Mouse (Mus musculus) CH12.LX (cell line): ENCODE data around the gene Sav1. TPM values are rescaled to one million over a fixed set of nuclear protein-coding genes. Genes with fewer than 3 reads are reported as not detected.

Source experiments
- DNase-seq: peaks from one replicate; pipeline ENCODE4 v3.0.0-alpha.2; 2013; ENCODE audit errors: extremely low read depth
- H3K27ac ChIP-seq: 2 replicates; pipeline ENCODE4 v1.5.1; 2012; ENCODE audit warnings: low read depth, mild to moderate bottlenecking, control low read depth, moderate library complexity; ENCODE audit not compliant: insufficient read depth
- H3K27me3 ChIP-seq: replicated peaks from 2 replicates; pipeline ENCODE3; 2012; ENCODE audit warnings: inconsistent platforms
- H3K36me3 ChIP-seq, 2 experiments: replicated peaks in 1 of 2; 2 replicates each; pipeline versions ENCODE3 to v1.6.1; 2012; ENCODE audit warnings: inconsistent platforms in 1 of 2, low read length in 1 of 2, mild to moderate bottlenecking in 1 of 2, mixed read lengths in 1 of 2, moderate library complexity in 1 of 2; ENCODE audit not compliant: control insufficient read depth in 1 of 2, insufficient read depth in 1 of 2
- H3K4me1 ChIP-seq, 2 experiments: 2 replicates each; pipeline ENCODE4 v1.6.1; 2012; ENCODE audit warnings: inconsistent platforms in 1 of 2, moderate library complexity in 1 of 2; ENCODE audit not compliant: insufficient read depth in 2 of 2, control insufficient read depth in 1 of 2
- H3K4me2 ChIP-seq: 2 replicates; pipeline ENCODE4 v1.6.1; 2012; ENCODE audit warnings: low read depth, mild to moderate bottlenecking, control low read depth; ENCODE audit not compliant: poor library complexity, insufficient read depth, severe bottlenecking
- H3K4me3 ChIP-seq, 3 experiments: fragments of 150-350 bp in 1 of 3; sonication (generic) in 1 of 3; replicated peaks in 1 of 3; 2 replicates each; pipeline versions ENCODE3 to v1.5.1; 2011 to 2012; ENCODE audit warnings: low read depth in 2 of 3, low read length in 2 of 3, mild to moderate bottlenecking in 2 of 3, moderate library complexity in 2 of 3, control low read depth in 1 of 3, improper control_type of control experiment in 1 of 3, inconsistent platforms in 1 of 3, mixed read lengths in 1 of 3; ENCODE audit not compliant: poor library complexity in 1 of 3
- H3K79me2 ChIP-seq: replicated peaks from 2 replicates; pipeline ENCODE4 v1.6.1; 2012; ENCODE audit warnings: mild to moderate bottlenecking, moderate library complexity; ENCODE audit not compliant: control insufficient read depth, poor library complexity, insufficient read depth, severe bottlenecking; ENCODE audit errors: extremely low read depth
- H3K9ac ChIP-seq: 2 replicates; pipeline ENCODE4 v1.6.1; 2012; ENCODE audit warnings: low read depth, mild to moderate bottlenecking, control low read depth, moderate library complexity; ENCODE audit not compliant: insufficient read depth
- H3K9me3 ChIP-seq: replicated peaks from 2 replicates; pipeline ENCODE3; 2012; ENCODE audit warnings: low read length, inconsistent platforms, mixed read lengths
- CHD1 ChIP-seq: IDR thresholded peaks from 2 replicates; pipeline ENCODE4 v1.6.1; 2012; ENCODE audit warnings: low read depth, low read length, improper control_type of control experiment, inconsistent platforms
- CTCF ChIP-seq, 2 experiments: IDR thresholded peaks in 1 of 2; conservative IDR thresholded peaks in 1 of 2; 2 replicates each; pipeline ENCODE4 v1.5.1; 2011 to 2012; ENCODE audit warnings: low read depth in 2 of 2, low read length in 2 of 2, improper control_type of control experiment in 1 of 2, inconsistent platforms in 1 of 2, mild to moderate bottlenecking in 1 of 2, moderate library complexity in 1 of 2
- E2F4 ChIP-seq: IDR thresholded peaks from 2 replicates; pipeline ENCODE4 v1.6.1; 2011; ENCODE audit warnings: low read depth, low read length, improper control_type of control experiment; ENCODE audit not compliant: insufficient replicate concordance
- ELF1 ChIP-seq: IDR thresholded peaks from 2 replicates; pipeline ENCODE4 v1.6.1; 2014; ENCODE audit warnings: low read depth, mild to moderate bottlenecking, inconsistent platforms, low read length, improper control_type of control experiment
- ETS1 ChIP-seq: conservative IDR thresholded peaks from 2 replicates; pipeline ENCODE4 v1.6.1; 2012; ENCODE audit warnings: low read depth, mild to moderate bottlenecking, inconsistent platforms, low read length, improper control_type of control experiment, moderate library complexity
- GABPA ChIP-seq: IDR thresholded peaks from 2 replicates; pipeline ENCODE4 v1.6.1; 2012; ENCODE audit warnings: low read depth, low read length, improper control_type of control experiment, inconsistent platforms; ENCODE audit not compliant: insufficient replicate concordance
- JUND ChIP-seq: conservative IDR thresholded peaks from 2 replicates; pipeline ENCODE4 v1.6.1; 2011; ENCODE audit warnings: low read depth, low read length, improper control_type of control experiment
- MAFK ChIP-seq: IDR thresholded peaks from 2 replicates; pipeline ENCODE4 v1.6.1; 2011; ENCODE audit warnings: low read length, improper control_type of control experiment; ENCODE audit not compliant: insufficient replicate concordance
- MAX ChIP-seq: IDR thresholded peaks from 2 replicates; pipeline ENCODE4 v1.6.1; 2011; ENCODE audit warnings: low read length, improper control_type of control experiment
- MAZ ChIP-seq: IDR thresholded peaks from 2 replicates; pipeline ENCODE4 v1.6.1; 2012; ENCODE audit warnings: low read depth, mild to moderate bottlenecking, inconsistent platforms, low read length, improper control_type of control experiment, moderate library complexity
- MYC ChIP-seq: IDR thresholded peaks from 2 replicates; pipeline ENCODE4 v1.6.1; 2011; ENCODE audit warnings: low read depth, mild to moderate bottlenecking, improper control_type of control experiment, low read length
- NELFE ChIP-seq: IDR thresholded peaks from 2 replicates; pipeline ENCODE4 v1.6.1; 2011; ENCODE audit warnings: low read depth, low read length, improper control_type of control experiment
- NRF1 ChIP-seq: IDR thresholded peaks from 2 replicates; pipeline ENCODE4 v1.6.1; 2014; ENCODE audit warnings: low read depth, mild to moderate bottlenecking, inconsistent platforms, low read length, improper control_type of control experiment, moderate library complexity
- POLR2A ChIP-seq: IDR thresholded peaks from 2 replicates; pipeline ENCODE4 v1.6.1; 2011; ENCODE audit warnings: low read depth, mild to moderate bottlenecking, improper control_type of control experiment, low read length
- POLR2AphosphoS2 ChIP-seq: IDR thresholded peaks from 2 replicates; pipeline ENCODE4 v1.6.1; 2011; ENCODE audit warnings: low read depth, low read length, improper control_type of control experiment
- RAD21 ChIP-seq: IDR thresholded peaks from 2 replicates; pipeline ENCODE4 v1.6.1; 2011; ENCODE audit warnings: low read depth, mild to moderate bottlenecking, low read length, improper control_type of control experiment, moderate library complexity
- RCOR1 ChIP-seq: conservative IDR thresholded peaks from 2 replicates; pipeline ENCODE4 v1.6.1; 2012; ENCODE audit warnings: low read depth, mild to moderate bottlenecking, inconsistent platforms, low read length, improper control_type of control experiment
- SMC3 ChIP-seq: IDR thresholded peaks from 2 replicates; pipeline ENCODE4 v1.6.1; 2011; ENCODE audit warnings: low read depth, low read length, improper control_type of control experiment
- USF2 ChIP-seq: conservative IDR thresholded peaks from 2 replicates; pipeline ENCODE4 v1.6.1; 2011; ENCODE audit warnings: low read depth, low read length, improper control_type of control experiment
- dilution Hi-C: fragments of 300-500 bp; cut with MboI; formaldehyde crosslinking; loops from 2 replicates; pipeline ENCODE4 v1.14.3; 2020; ENCODE audit warnings: low sequenced_read_pairs; ENCODE audit not compliant: extremely low pct_unique_long_range_greater_than_20kb, extremely low pct_ligation_motif_present
- in situ Hi-C: fragments of 300-500 bp; cut with MboI; formaldehyde crosslinking; loops from 3 replicates; pipeline ENCODE4 v1.14.3; 2019; ENCODE audit warnings: low sequenced_read_pairs, low pct_ligation_motif_present, low pct_unique_long_range_greater_than_20kb, mixed read lengths
- polyA plus RNA-seq: library from polyadenylated mRNA; unstranded; fragments of >175 nt; gene quantifications from 2 replicates; pipeline ENCODE4 v1.2.1, GENCODE M21; 2012; ENCODE audit warnings: low read depth; ENCODE audit not compliant: insufficient read length
- total RNA-seq, 2 experiments: library from RNA; depleted of rRNA; stranded (reverse); fragments of 300-350 nt in 1 of 2; fragments of >200 nt in 1 of 2; gene quantifications; 2 replicates each; pipeline ENCODE4 v1.2.3; 2012 to 2014

The Sav1 gene
- total and polyA plus RNA-seq, 3 experiments: 13.7 to 31.7 (median 28.1) TPM

DNA sequence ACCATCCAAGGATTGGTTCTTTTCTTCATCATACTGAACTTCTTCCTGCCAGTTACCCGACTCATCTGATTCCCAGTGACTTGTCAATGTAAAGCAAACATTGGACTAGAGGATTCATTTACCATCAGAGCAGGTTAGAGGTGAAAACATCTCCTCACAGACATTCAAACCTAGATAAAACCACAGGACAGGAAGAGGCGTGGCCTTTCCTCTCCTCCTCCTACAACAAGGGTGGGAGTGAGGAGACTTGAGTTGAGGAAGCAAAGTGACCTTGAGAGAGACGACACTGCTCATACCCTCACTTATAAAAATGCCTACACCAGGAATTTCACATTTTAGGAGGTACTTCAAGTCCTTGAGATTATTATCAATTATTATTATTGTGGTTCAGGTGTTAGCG lies 31.4 kb upstream of the Sav1 start:
- Histone ChIP-seq H3K27ac (no peak overlapping the region), H3K9ac (no peak overlapping the region), H3K27me3 (no peaks in the 10 kb centered on the region), H3K36me3 (peaks cover 39 to 96% of the 10 kb centered on the region in 2 experiments), H3K4me3 (no peak overlapping the region), H3K4me1 (no peaks in the 10 kb centered on the region), H3K9me3 (no peaks in the 10 kb centered on the region), H3K79me2 (no peaks in the 10 kb centered on the region), H3K4me2 (no peak overlapping the region)
- dilution Hi-C loops: no loop called here
- TF ChIP-seq SMC3 (no peak), POLR2AphosphoS2 (no peak), USF2 (no peak), MAFK (no peak), E2F4 (no peak), RAD21 (no peak), ELF1 (no peak), CHD1 (no peak), CTCF (conservative IDR thresholded peaks at IDR 0.05 in 1 of 2, IDR thresholded peaks at IDR 0.05 in 1 of 2; ENCODE audit: low read depth in 2 of 2, low read length in 2 of 2) (no peak), MYC (no peak), MAX (no peak), RCOR1 (no peak), JUND (no peak), NRF1 (no peak), ETS1 (no peak), NELFE (no peak), GABPA (no peak), MAZ (no peak)
- in situ Hi-C loops: no loop called here
- DNase-seq: no peak

DNA sequence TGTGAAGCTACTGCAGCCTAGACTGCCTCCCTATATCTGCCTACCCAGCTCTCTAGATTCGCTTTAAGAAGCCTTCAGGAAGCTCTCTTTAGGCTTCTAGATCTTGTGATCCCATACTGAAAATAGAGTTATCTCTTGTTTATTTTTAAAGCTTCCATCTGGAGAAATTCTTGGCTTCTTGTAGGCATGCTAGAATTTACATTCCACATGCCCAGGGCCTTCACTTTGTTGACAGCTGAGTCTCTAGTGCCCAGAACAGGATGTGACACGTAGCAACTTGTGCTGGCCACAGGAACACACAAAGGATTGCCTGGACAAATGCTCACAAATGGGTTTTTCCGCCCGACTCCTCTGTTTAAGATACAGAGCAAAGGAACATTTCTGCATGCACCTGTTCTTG lies 29.1 kb upstream of the Sav1 start:
- dilution Hi-C loops (no loop called here), in situ Hi-C loops (no loop called here)
- H3K27me3 ChIP-seq: no peaks in the 10 kb centered on the region
- no peak for DNase-seq
- no peak overlapping the region for H3K27ac ChIP-seq
- TF ChIP-seq POLR2A: no peak
- peaks cover 4% of the 10 kb centered on the region for H3K9me3 ChIP-seq
- no peak overlapping the region for H3K4me3 ChIP-seq
- no peaks in the 10 kb centered on the region for H3K4me1 ChIP-seq
- H3K9ac ChIP-seq: no peak overlapping the region
- no peak overlapping the region for H3K4me2 ChIP-seq
- no peaks in the 10 kb centered on the region for H3K79me2 ChIP-seq
- H3K36me3 ChIP-seq: peaks cover 36 to 83% of the 10 kb centered on the region in 2 experiments
